ENCODE assay signal across 22 mouse cellular contexts in the genomic region with DNA sequence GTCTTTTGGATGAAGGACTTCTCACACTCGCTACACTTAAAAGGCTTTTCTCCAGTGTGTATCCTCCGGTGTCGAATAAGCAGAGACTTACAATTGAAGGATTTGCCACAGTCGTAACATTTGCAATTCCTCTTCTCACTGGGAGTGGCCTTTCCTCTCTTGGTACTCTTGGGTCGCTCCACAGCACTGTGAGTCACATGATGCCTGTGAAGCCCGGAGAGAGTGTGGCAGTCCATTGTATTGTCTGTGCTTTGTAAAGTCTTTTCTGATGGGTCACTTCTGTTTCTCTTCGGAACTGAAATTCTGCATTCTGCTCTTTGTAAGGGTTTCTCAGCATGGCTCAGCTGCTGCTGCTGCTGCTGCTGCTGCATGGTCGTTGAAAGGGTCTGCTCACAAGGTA. TPM values are rescaled to one million over a fixed set of nuclear protein-coding genes. Genes with fewer than 3 reads are reported as not detected.
A peak's percentile ranks its signal among the peaks of the same experiment; 100 is the strongest.
DNase-seq lines count a peak whose midpoint lies in the region; TF ChIP-seq lines count a peak whose summit lies in the region.
"Had no signal": no experiment of that assay in that cellular context is flagged by ENCODE, and none has a peak within 500 bp of the region (broad histone marks: within the 10 kb centered on the region; RNA-seq: fewer than 3 reads in every experiment).

No protein-coding gene starts in this region.

- TF ChIP-seq CTCF in ES-Bruce4 (IDR thresholded peaks at IDR 0.05; ENCODE audit: low read depth, low read length): no peak
- TF ChIP-seq CTCF in heart, adult 2 months (IDR thresholded peaks at IDR 0.05): no peak

- no peak overlapping the region for H3K9ac ChIP-seq in ES-Bruce4 (ENCODE audit: low read depth, poor library complexity, severe bottlenecking)
- H3K9ac ChIP-seq in ES-E14 (ENCODE audit: insufficient read depth, low read depth, low read length, poor library complexity, severe bottlenecking): no peak overlapping the region
- H3K9ac ChIP-seq in heart, adult 2 months (ENCODE audit: low read depth, low read length): no peak overlapping the region
- H3K9ac ChIP-seq: embryonic facial prominence, embryonic 13.5 days; embryonic facial prominence, embryonic 15.5 days; forebrain, embryonic 12.5 days had no signal

- no peak overlapping the region; the same call in 1 of the 2 replicates for H3K27ac ChIP-seq in ES-Bruce4 (ENCODE audit: insufficient read depth, low read length)
- H3K27ac ChIP-seq in ES-E14 (ENCODE audit: insufficient read depth, low read depth, low read length, poor library complexity, severe bottlenecking): peak overlapping the region; percentile 27; the same call in 1 of the 2 replicates
- no peak overlapping the region for H3K27ac ChIP-seq in heart, adult 2 months
- H3K27ac ChIP-seq in embryonic facial prominence, embryonic 10.5 days (replicated peaks): no peak overlapping the region
- H3K27ac ChIP-seq: embryonic facial prominence, embryonic 13.5 days; embryonic facial prominence, embryonic 15.5 days; forebrain, embryonic 10.5 days; forebrain, embryonic 12.5 days had no signal

- H3K4me1 ChIP-seq in ES-Bruce4 (ENCODE audit: control insufficient read depth, insufficient read depth, low read length): no peaks in the 10 kb centered on the region
- H3K4me1 ChIP-seq in ES-E14 (ENCODE audit: control insufficient read depth in 2 of 2, insufficient read depth in 2 of 2, low read length in 2 of 2, poor library complexity in 1 of 2): peaks cover 2 to 7% of the 10 kb centered on the region in 2 experiments; a peak in 3 of 4 replicates
- no peaks in the 10 kb centered on the region for H3K4me1 ChIP-seq in heart, adult 2 months (ENCODE audit: control insufficient read depth, insufficient read depth, low read length)
- H3K4me1 ChIP-seq in embryonic facial prominence, embryonic 10.5 days: peaks cover 9% of the 10 kb centered on the region; the same call in 1 of the 2 replicates
- H3K4me1 ChIP-seq: embryonic facial prominence, embryonic 13.5 days had no signal

- H3K79me2 ChIP-seq in heart, adult 2 months (replicated peaks; ENCODE audit: control insufficient read depth, insufficient read depth, low read length): no peaks in the 10 kb centered on the region

- in situ Hi-C loops in ES-E14 (cut with MboI; ENCODE audit: low sequenced_read_pairs in 2 of 2, unreplicated experiment in 2 of 2): no loop called here

- TF ChIP-seq POLR2A in ES-Bruce4 (IDR thresholded peaks at IDR 0.05; ENCODE audit: insufficient read depth, low read length): no peak
- no peak for TF ChIP-seq POLR2A in heart, adult 2 months (IDR thresholded peaks at IDR 0.05; ENCODE audit: insufficient read depth, low read depth, low read length)

- H3K9me3 ChIP-seq in ES-Bruce4 (replicated peaks; ENCODE audit: control insufficient read depth, insufficient read depth, low read length, poor library complexity, severe bottlenecking) (no peaks in the 10 kb centered on the region), ES-E14 (ENCODE audit: control insufficient read depth, insufficient read depth, low read depth, low read length) (no peaks in the 10 kb centered on the region)
- H3K9me3 ChIP-seq in embryonic facial prominence, embryonic 10.5 days: no peaks in the 10 kb centered on the region; the same call in 1 of the 2 replicates
- H3K9me3 ChIP-seq: embryonic facial prominence, embryonic 13.5 days; embryonic facial prominence, embryonic 15.5 days; forebrain, embryonic 12.5 days had no signal

- no peak overlapping the region for H3K4me3 ChIP-seq in ES-Bruce4 (ENCODE audit: low read depth, low read length)
- H3K4me3 ChIP-seq in ES-E14 (ENCODE audit: insufficient read depth in 1 of 2, low read depth in 1 of 2, low read length in 2 of 2, poor library complexity in 1 of 2, severe bottlenecking in 1 of 2): no peak overlapping the region
- no peak overlapping the region for H3K4me3 ChIP-seq in heart, adult 2 months
- no peak overlapping the region for H3K4me3 ChIP-seq in embryonic facial prominence, embryonic 10.5 days
- H3K4me3 ChIP-seq: embryonic facial prominence, embryonic 13.5 days; embryonic facial prominence, embryonic 15.5 days; erythroblast, embryonic 14.5 days; forebrain, embryonic 10.5 days; forebrain, embryonic 12.5 days had no signal

- H3K36me3 ChIP-seq in ES-Bruce4 (ENCODE audit: control insufficient read depth, insufficient read depth, low read length, poor library complexity, severe bottlenecking) (no peaks in the 10 kb centered on the region), ES-E14 (ENCODE audit: control insufficient read depth, insufficient read depth, low read length, poor library complexity, severe bottlenecking) (no peaks in the 10 kb centered on the region; the same call in 1 of the 2 replicates)
- no peaks in the 10 kb centered on the region for H3K36me3 ChIP-seq in heart, adult 2 months (ENCODE audit: control insufficient read depth, insufficient read depth, low read length)
- H3K36me3 ChIP-seq in embryonic facial prominence, embryonic 10.5 days (replicated peaks): peaks cover 21% of the 10 kb centered on the region

- 70% methylated on average over 8 of the region's 8 CpGs for WGBS in heart, adult 2 months
- WGBS in embryonic facial prominence, embryonic 10.5 days: 81% methylated on average over 8 of the region's 8 CpGs

- DNase-seq in ES-E14 (ENCODE audit: low read depth, low spot score) (peak; percentile 47), R1 (ENCODE audit: low read depth, low spot score) (peak; percentile 83)
- peak; percentile 39 for DNase-seq in brain, adult 2 months (ENCODE audit: low read depth, low spot score)
- no peak for DNase-seq in heart, adult 2 months
- no peak for DNase-seq in embryonic facial prominence, embryonic 10.5 days (ENCODE audit: low spot score)
- no peak for DNase-seq in thymus, adult 18-20 months
- no peak for DNase-seq in layer of hippocampus, adult 9-10 months (ENCODE audit: low spot score)
- DNase-seq: adrenal gland, adult 8-10 months; adrenal gland, postnatal 14 days; adrenal gland, postnatal 36 days; cerebellum, adult 11 months; cerebellum, adult 18-20 months; cerebellum, adult 9-10 months; cerebellum, postnatal 10 days; cerebellum, postnatal 25 days had no signal

- H3K27me3 ChIP-seq in ES-Bruce4 (ENCODE audit: control insufficient read depth, insufficient read depth, low read length, poor library complexity, severe bottlenecking): no peaks in the 10 kb centered on the region
- no peaks in the 10 kb centered on the region for H3K27me3 ChIP-seq in heart, adult 2 months (ENCODE audit: control insufficient read depth, insufficient read depth, low read length)
- no peaks in the 10 kb centered on the region for H3K27me3 ChIP-seq in embryonic facial prominence, embryonic 10.5 days (replicated peaks; ENCODE audit: low read depth, poor library complexity, severe bottlenecking)
- H3K27me3 ChIP-seq: embryonic facial prominence, embryonic 13.5 days; embryonic facial prominence, embryonic 15.5 days; forebrain, embryonic 12.5 days; Patski had no signal

- intact Hi-C loops in heart, adult 2 months (cut with DNase I): no loop called here

- TF ChIP-seq EP300 in ES-Bruce4 (IDR thresholded peaks at IDR 0.05; ENCODE audit: insufficient read depth, low read depth, low read length): 0 out of 2 replicates have a peak, but pooled peaks have one; percentile 6
- TF ChIP-seq EP300 in heart, adult 2 months (IDR thresholded peaks at IDR 0.05; ENCODE audit: insufficient read depth, low read depth, low read length): no peak

TF ChIP-seq in ES-E14, 5 proteins besides CTCF, POLR2A, EP300 and RAD21:
- TF ChIP-seq HCFC1 (IDR thresholded peaks at IDR 0.05; ENCODE audit: borderline replicate concordance, insufficient read depth, low read length) (no peak), ZC3H11A (IDR thresholded peaks at IDR 0.05; ENCODE audit: borderline replicate concordance, low read depth, low read length) (no peak), MAFK (IDR thresholded peaks at IDR 0.05; ENCODE audit: insufficient read depth, low read depth, low read length) (no peak), CHD2 (IDR thresholded peaks at IDR 0.05; ENCODE audit: low read depth, low read length) (no peak), ZNF384 (IDR thresholded peaks at IDR 0.05; ENCODE audit: low read depth, low read length) (no peak)

RNA-seq across cellular contexts. Expression of a gene that starts 3.8 kb away (rescaled TPM):
- polyA plus RNA-seq in ES-Bruce4 (2011; ENCODE audit: insufficient read depth, insufficient read length, low read depth, missing spikeins): 1.9 and 2.2 TPM in 2 replicates
- total RNA-seq in ES-E14 (2012; rRNA removed): 3.6 and 5.9 TPM in 2 replicates
- total RNA-seq in heart, adult 2 months (2021): under 1 TPM; 0.23 to 0.32 TPM
- polyA plus RNA-seq in heart, adult 2 months (2012; rRNA removed): 0.14 and 0.20 TPM in 2 replicates
- polyA plus RNA-seq in embryonic facial prominence, embryonic 10.5 days (2016; fragmentation: Nextera tagmentation; extraction: Ambion mirVana): 3.6 and 4.1 TPM in 2 replicates
- polyA plus RNA-seq: erythroblast, embryonic 14.5 days had no signal

RNA-seq across cellular contexts. Expression of a gene that starts 11.5 kb away (rescaled TPM):
- polyA plus RNA-seq in ES-Bruce4 (2011; ENCODE audit: insufficient read depth, insufficient read length, low read depth, missing spikeins): 7.3 and 8.2 TPM in 2 replicates
- 9.0 and 10.3 TPM in 2 replicates for total RNA-seq in ES-E14 (2012; rRNA removed)
- total RNA-seq in heart, adult 2 months (2021): 1 to 10 TPM; 3.7 to 3.9 TPM
- polyA plus RNA-seq in heart, adult 2 months (2012; rRNA removed): 2.6 and 4.1 TPM in 2 replicates
- polyA plus RNA-seq in embryonic facial prominence, embryonic 10.5 days (2016; fragmentation: Nextera tagmentation; extraction: Ambion mirVana): 14.1 and 14.7 TPM in 2 replicates

RNA-seq across cellular contexts. Expression of a gene that starts 38.4 kb away (rescaled TPM):
- polyA plus RNA-seq in ES-Bruce4 (2011; ENCODE audit: insufficient read depth, insufficient read length, low read depth, missing spikeins): 6.5 and 7.4 TPM in 2 replicates
- total RNA-seq in ES-E14 (2012; rRNA removed): 3.8 and 3.9 TPM in 2 replicates
- total RNA-seq in heart, adult 2 months (2021): 1 to 10 TPM; 2.0 to 2.1 TPM
- polyA plus RNA-seq in heart, adult 2 months (2012; rRNA removed): 0.51 and 1.2 TPM in 2 replicates
- polyA plus RNA-seq in embryonic facial prominence, embryonic 10.5 days (2016; fragmentation: Nextera tagmentation; extraction: Ambion mirVana): 3.4 and 3.7 TPM in 2 replicates
- polyA plus RNA-seq: erythroblast, embryonic 14.5 days had no signal

Comparison
In these comparisons a context has a peak if more than half of its experiments do, and no peak if none do; other contexts are left out.
1. DNase-seq: peak in ES-E14 (single experiment), R1 (single experiment) and brain, adult 2 months (single experiment); none in heart, adult 2 months (0 of 2), embryonic facial prominence, embryonic 10.5 days (single experiment), thymus, adult 18-20 months (0 of 2) and layer of hippocampus, adult 9-10 months (single experiment).